ENCODE assay signal across 13 mouse cellular contexts in genomic region chr10:121465033-121465432, GRCm38 (mm10). TPM values are rescaled to one million over a fixed set of nuclear protein-coding genes. Genes with fewer than 3 reads are reported as not detected.
A peak's percentile ranks its signal among the peaks of the same experiment; 100 is the strongest.
DNase-seq lines count a peak whose midpoint lies in the region; ATAC-seq and TF ChIP-seq lines count a peak whose summit lies in the region.
"Had no signal": no experiment of that assay in that cellular context is flagged by ENCODE, and none has a peak within 500 bp of the region (broad histone marks: within the 10 kb centered on the region; RNA-seq: fewer than 3 reads in every experiment).

No protein-coding gene starts in this region.

- peaks cover 28% of the 10 kb centered on the region for H3K4me1 ChIP-seq in heart, embryonic 11.5 days (ENCODE audit: control insufficient read depth, insufficient read depth, low read length)
- peaks cover 52% of the 10 kb centered on the region for H3K4me1 ChIP-seq in heart, embryonic 12.5 days (replicated peaks)
- H3K4me1 ChIP-seq in lung, embryonic 14.5 days (ENCODE audit: insufficient read depth) = peaks cover 28% of the 10 kb centered on the region
- peaks cover 7% of the 10 kb centered on the region; the same call in 1 of the 2 replicates for H3K4me1 ChIP-seq in embryonic fibroblast, embryonic 13.5 days (ENCODE audit: control insufficient read depth, insufficient read depth, low read length)
- H3K4me1 ChIP-seq in neural tube, embryonic 14.5 days (ENCODE audit: control insufficient read depth, insufficient read depth, low read length) = peaks cover 9% of the 10 kb centered on the region; the same call in 1 of the 2 replicates
- H3K4me1 ChIP-seq in midbrain, embryonic 14.5 days (ENCODE audit: control insufficient read depth, insufficient read depth, low read length) = peaks cover 8% of the 10 kb centered on the region

- TF ChIP-seq POLR2A in embryonic fibroblast, embryonic 13.5 days (IDR thresholded peaks at IDR 0.05; ENCODE audit: low read depth, low read length) = no peak

- TF ChIP-seq CTCF in lung, embryonic 14.5 days (IDR thresholded peaks at IDR 0.05; ENCODE audit: low read depth) = no peak
- TF ChIP-seq CTCF in embryonic fibroblast, embryonic 13.5 days (IDR thresholded peaks at IDR 0.05; ENCODE audit: borderline replicate concordance, insufficient read depth, low read length) = no peak

- no peak overlapping the region for H3K4me2 ChIP-seq in heart, embryonic 11.5 days
- H3K4me2 ChIP-seq in heart, embryonic 12.5 days = no peak overlapping the region
- no peak overlapping the region for H3K4me2 ChIP-seq in lung, embryonic 14.5 days
- no peak overlapping the region for H3K4me2 ChIP-seq in neural tube, embryonic 14.5 days (ENCODE audit: low read depth, low read length)
- no peak overlapping the region for H3K4me2 ChIP-seq in midbrain, embryonic 14.5 days (ENCODE audit: low read length)

- no peaks in the 10 kb centered on the region for H3K9me3 ChIP-seq in heart, embryonic 11.5 days (replicated peaks; ENCODE audit: control insufficient read depth, low read length)
- no peaks in the 10 kb centered on the region for H3K9me3 ChIP-seq in heart, embryonic 12.5 days (replicated peaks)
- no peaks in the 10 kb centered on the region for H3K9me3 ChIP-seq in lung, embryonic 14.5 days (ENCODE audit: low read depth, low read length)
- H3K9me3 ChIP-seq in neural tube, embryonic 14.5 days (ENCODE audit: control insufficient read depth, low read length) = no peaks in the 10 kb centered on the region
- no peaks in the 10 kb centered on the region for H3K9me3 ChIP-seq in midbrain, embryonic 14.5 days (ENCODE audit: control insufficient read depth, low read length)

- H3K9ac ChIP-seq in heart, embryonic 11.5 days (ENCODE audit: low read depth, low read length) = no peak overlapping the region
- H3K9ac ChIP-seq in heart, embryonic 12.5 days = no peak overlapping the region
- no peak overlapping the region for H3K9ac ChIP-seq in lung, embryonic 14.5 days
- no peak overlapping the region for H3K9ac ChIP-seq in neural tube, embryonic 14.5 days (replicated peaks; ENCODE audit: low read depth, low read length)
- no peak overlapping the region for H3K9ac ChIP-seq in midbrain, embryonic 14.5 days (replicated peaks; ENCODE audit: low read length)

- no peak for ATAC-seq in heart, embryonic 11.5 days (replicated peaks; ENCODE audit: insufficient number of reproducible peaks, low FRiP score, low TSS enrichment)
- no peak for ATAC-seq in heart, embryonic 12.5 days (ENCODE audit: insufficient number of reproducible peaks, low FRiP score)
- no peak for ATAC-seq in lung, embryonic 14.5 days (ENCODE audit: insufficient read depth)
- ATAC-seq in neural tube, embryonic 14.5 days (ENCODE audit: low read depth) = no peak
- no peak for ATAC-seq in midbrain, embryonic 14.5 days (ENCODE audit: low FRiP score, low TSS enrichment)

- H3K27me3 ChIP-seq in heart, embryonic 11.5 days (ENCODE audit: control insufficient read depth, insufficient read depth, low read length) = no peaks in the 10 kb centered on the region
- H3K27me3 ChIP-seq in heart, embryonic 12.5 days (replicated peaks) = no peaks in the 10 kb centered on the region
- no peaks in the 10 kb centered on the region for H3K27me3 ChIP-seq in lung, embryonic 14.5 days (ENCODE audit: insufficient read depth, low read length)
- H3K27me3 ChIP-seq in neural tube, embryonic 14.5 days (ENCODE audit: control insufficient read depth, insufficient read depth, low read length) = no peaks in the 10 kb centered on the region
- H3K27me3 ChIP-seq in midbrain, embryonic 14.5 days (ENCODE audit: control insufficient read depth, insufficient read depth, low read length) = no peaks in the 10 kb centered on the region

- no peaks in the 10 kb centered on the region for H3K36me3 ChIP-seq in heart, embryonic 11.5 days (ENCODE audit: control insufficient read depth, insufficient read depth, low read length)
- peaks cover 7% of the 10 kb centered on the region; the same call in 1 of the 2 replicates for H3K36me3 ChIP-seq in heart, embryonic 12.5 days
- H3K36me3 ChIP-seq in lung, embryonic 14.5 days (ENCODE audit: insufficient read depth) = no peaks in the 10 kb centered on the region
- H3K36me3 ChIP-seq in neural tube, embryonic 14.5 days (ENCODE audit: control insufficient read depth, insufficient read depth, low read length) = no peaks in the 10 kb centered on the region
- H3K36me3 ChIP-seq in midbrain, embryonic 14.5 days (ENCODE audit: control insufficient read depth, insufficient read depth, low read length) = no peaks in the 10 kb centered on the region

- no peak overlapping the region for H3K4me3 ChIP-seq in heart, embryonic 11.5 days (ENCODE audit: low read depth, low read length)
- no peak overlapping the region for H3K4me3 ChIP-seq in heart, embryonic 12.5 days
- H3K4me3 ChIP-seq in lung, embryonic 14.5 days (ENCODE audit: low read depth, low read length) = no peak overlapping the region
- H3K4me3 ChIP-seq in embryonic fibroblast, embryonic 13.5 days (ENCODE audit: insufficient read depth, low read length) = no peak overlapping the region
- no peak overlapping the region for H3K4me3 ChIP-seq in neural tube, embryonic 14.5 days (ENCODE audit: low read depth, low read length)
- H3K4me3 ChIP-seq in midbrain, embryonic 14.5 days (replicated peaks; ENCODE audit: low read depth, low read length) = no peak overlapping the region

- DNase-seq in lung, embryonic 14.5 days = peak; percentile 65
- DNase-seq in lung, adult 18-20 months = no peak
- no peak for DNase-seq in adrenal gland, postnatal 4 days (ENCODE audit: low spot score in 2 of 2)
- DNase-seq in midbrain, embryonic 14.5 days = no peak
- DNase-seq: adrenal gland, postnatal 25 days; kidney, adult 18-20 months; right cerebral cortex, postnatal 14 days; thymus, postnatal 4 days had no signal

- WGBS in heart, embryonic 11.5 days (ENCODE audit: insufficient replicate concordance) = 48% methylated on average over 5 of the region's 5 CpGs
- WGBS in heart, embryonic 12.5 days = 51% methylated on average over 5 of the region's 5 CpGs
- WGBS in lung, embryonic 14.5 days = 18% methylated on average over 5 of the region's 5 CpGs
- WGBS in neural tube, embryonic 14.5 days = 15% methylated on average over 5 of the region's 5 CpGs
- WGBS in midbrain, embryonic 14.5 days = 57% methylated on average over 5 of the region's 5 CpGs

- 0 out of 2 replicates have a peak overlapping the region, but pooled peaks have one; percentile 5 for H3K27ac ChIP-seq in heart, embryonic 11.5 days (ENCODE audit: low read depth, low read length)
- H3K27ac ChIP-seq in heart, embryonic 12.5 days (ENCODE audit: poor library complexity, severe bottlenecking) = no peak overlapping the region; the same call in 1 of the 2 replicates
- H3K27ac ChIP-seq in lung, embryonic 14.5 days (ENCODE audit: low read depth) = peak overlapping the region; percentile 55; the same call in 1 of the 2 replicates
- peak overlapping the region; percentile 3 for H3K27ac ChIP-seq in embryonic fibroblast, embryonic 13.5 days (ENCODE audit: insufficient read depth, low read length)
- H3K27ac ChIP-seq in neural tube, embryonic 14.5 days (ENCODE audit: low read depth, low read length) = 0 out of 2 replicates have a peak overlapping the region, but pooled peaks have one; percentile 45
- no peak overlapping the region for H3K27ac ChIP-seq in midbrain, embryonic 14.5 days (replicated peaks; ENCODE audit: low read depth, low read length)
- H3K27ac ChIP-seq: macrophage had no signal

RNA-seq across cellular contexts. Expression of gene Rassf3, which starts 11.1 kb away (rescaled TPM):
- 18.3 and 23.9 TPM in 2 replicates for polyA plus RNA-seq in heart, embryonic 11.5 days (2014; fragmentation: Nextera tagmentation; extraction: Ambion mirVana)
- 27.0 and 28.1 TPM in 2 replicates for polyA plus RNA-seq in heart, embryonic 12.5 days (2016; fragmentation: Nextera tagmentation; extraction: Ambion mirVana)
- 19.8 and 21.0 TPM in 2 replicates for polyA plus RNA-seq in lung, embryonic 14.5 days (2014; fragmentation: Nextera tagmentation; extraction: Ambion mirVana)
- 18.0 and 20.5 TPM in 2 replicates for polyA plus RNA-seq in embryonic fibroblast, embryonic 13.5 days (2011; ENCODE audit: insufficient read length, low read depth, missing spikeins)
- 4.1 and 6.9 TPM in 2 replicates for polyA plus RNA-seq in neural tube, embryonic 14.5 days (2014; fragmentation: Nextera tagmentation; extraction: Ambion mirVana)
- 10 to 100 TPM; 37.6 to 44.5 TPM for total RNA-seq in adrenal gland, postnatal 4 days (2021)
- polyA plus RNA-seq in midbrain, embryonic 14.5 days (2014; fragmentation: Nextera tagmentation; extraction: Ambion mirVana) = 2.4 and 4.5 TPM in 2 replicates

Comparison
In these comparisons a context has a peak if more than half of its experiments do, and no peak if none do; other contexts are left out.
1. H3K27ac ChIP-seq: peak in heart, embryonic 11.5 days (single experiment), lung, embryonic 14.5 days (single experiment), embryonic fibroblast, embryonic 13.5 days (single experiment) and neural tube, embryonic 14.5 days (single experiment); none in heart, embryonic 12.5 days (single experiment) and midbrain, embryonic 14.5 days (single experiment).